Mouse (Mus musculus): ENCODE measurements around the gene Cdc6.
A peak's percentile ranks its signal among the peaks of the same experiment; 100 is the strongest.
"Not testable (repeated sequence)": the region's sequence is repeated elsewhere in the genome, so short reads cannot be mapped to it uniquely, and the experiment has no call there.

Gene Cdc6

GRCm38 (mm10) chr11:98931513-98932292 lies 24.1 kb downstream of the Cdc6 start:
- no peak for DNase-seq (ENCODE audit: low spot score in 2 of 2)

GRCm38 (mm10) chr11:98932293-98933091 lies 24.9 kb downstream of the Cdc6 start:
- no peak for DNase-seq (ENCODE audit: low spot score in 2 of 2)

GRCm38 (mm10) chr11:98933151-98933550 lies 25.6 kb downstream of the Cdc6 start:
- DNase-seq (ENCODE audit: low spot score in 2 of 2) = peak in 1 of 2 experiments; percentile 60

GRCm38 (mm10) chr11:98933847-98934246 lies 26.2 kb downstream of the Cdc6 start:
- DNase-seq (ENCODE audit: low spot score in 2 of 2) = not testable (repeated sequence)

- DNase-seq (ENCODE audit: low spot score in 2 of 2) = no peak
Observed at GRCm38 (mm10) chr11:98934367-98934766, 26.8 kb downstream of the Cdc6 start.

GRCm38 (mm10) chr11:98935123-98935522 lies 27.5 kb downstream of the Cdc6 start:
- no peak for DNase-seq (ENCODE audit: low spot score in 2 of 2)

GRCm38 (mm10) chr11:98936170-98936569 lies 28.6 kb downstream of the Cdc6 start:
- no peak for DNase-seq (ENCODE audit: low spot score in 2 of 2)

GRCm38 (mm10) chr11:98936606-98937409 lies 29.2 kb downstream of the Cdc6 start:
- DNase-seq (ENCODE audit: low spot score in 2 of 2) = no peak

- DNase-seq (ENCODE audit: low spot score in 2 of 2) = peak; percentile 77
Observed at GRCm38 (mm10) chr11:98937410-98937913, 29.9 kb downstream of the Cdc6 start.

GRCm38 (mm10) chr11:98937914-98938694 lies 30.5 kb downstream of the Cdc6 start:
- no peak for DNase-seq (ENCODE audit: low spot score in 2 of 2)

GRCm38 (mm10) chr11:98938701-98939083 lies 31.1 kb downstream of the Cdc6 start:
- no peak for DNase-seq (ENCODE audit: low spot score in 2 of 2)

GRCm38 (mm10) chr11:98939084-98939952 lies 31.7 kb downstream of the Cdc6 start:
- no peak for DNase-seq (ENCODE audit: low spot score in 2 of 2)

- DNase-seq (ENCODE audit: low spot score in 2 of 2) = peak in 1 of 2 experiments; percentile 68
Observed at GRCm38 (mm10) chr11:98939953-98940641, 32.5 kb downstream of the Cdc6 start.

- DNase-seq (ENCODE audit: low spot score in 2 of 2) = peak in 1 of 2 experiments; percentile 33
Observed at GRCm38 (mm10) chr11:98940776-98941175, 33.2 kb downstream of the Cdc6 start.

GRCm38 (mm10) chr11:98941341-98941825 lies 33.8 kb downstream of the Cdc6 start:
- DNase-seq (ENCODE audit: low spot score in 2 of 2) = peak in 1 of 2 experiments; percentile 71

- DNase-seq (ENCODE audit: low spot score in 2 of 2) = peak in 1 of 2 experiments; percentile 77
Observed at GRCm38 (mm10) chr11:98941826-98942550, 34.4 kb downstream of the Cdc6 start.

- no peak for DNase-seq (ENCODE audit: low spot score in 2 of 2)
Observed at GRCm38 (mm10) chr11:98942555-98942922, 34.9 kb downstream of the Cdc6 start.

- peak; percentile 29 for DNase-seq (ENCODE audit: low spot score in 2 of 2)
Observed at GRCm38 (mm10) chr11:98942923-98943641, 35.5 kb downstream of the Cdc6 start.
